Mouse (Mus musculus): ENCODE measurements around the gene Furin.

Gene Furin

DNA sequence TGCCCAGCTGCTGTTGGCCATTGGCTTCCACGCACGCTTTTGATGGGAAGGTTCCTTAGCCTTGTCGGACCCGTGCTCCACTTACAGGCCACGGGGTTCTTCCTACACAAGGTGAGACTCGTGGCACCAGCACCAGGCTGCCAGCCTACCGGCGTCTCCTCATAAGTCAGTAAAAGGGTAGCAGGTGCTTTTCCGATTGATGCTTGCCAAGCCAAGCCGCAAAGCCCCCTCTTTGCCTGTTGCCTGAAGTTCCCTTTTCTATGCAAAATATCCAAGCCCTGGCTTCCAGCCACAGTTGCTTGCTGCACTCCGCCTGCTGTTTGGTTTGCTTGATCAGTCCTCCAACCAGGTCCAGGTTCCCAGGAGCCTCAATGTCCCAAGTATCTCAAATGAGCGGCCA, 31.4 kb downstream of the Furin start:
- no peak for DNase-seq (ENCODE audit: low read depth in 2 of 2, low spot score in 2 of 2)

DNA sequence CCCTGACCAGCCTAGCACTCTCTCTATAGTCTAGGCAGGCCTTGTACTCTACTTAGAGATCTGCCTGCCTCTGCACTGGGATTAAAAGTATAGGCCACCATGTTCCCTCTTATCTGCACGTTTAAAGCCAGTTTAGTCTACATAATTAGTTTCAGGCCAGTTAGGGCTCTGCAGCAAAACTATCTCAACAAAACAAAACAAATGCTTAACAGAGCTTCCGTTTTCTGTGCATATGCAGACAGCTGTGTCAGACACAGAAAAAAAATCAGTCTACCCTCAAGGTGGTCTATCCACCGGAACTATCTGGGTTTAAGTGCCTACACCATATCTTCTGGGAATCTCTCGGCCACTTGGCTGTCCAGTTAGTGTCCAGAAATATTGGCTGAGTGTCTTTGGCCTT, 31.9 kb downstream of the Furin start:
- no peak for DNase-seq (ENCODE audit: low read depth in 2 of 2, low spot score in 2 of 2)

DNA sequence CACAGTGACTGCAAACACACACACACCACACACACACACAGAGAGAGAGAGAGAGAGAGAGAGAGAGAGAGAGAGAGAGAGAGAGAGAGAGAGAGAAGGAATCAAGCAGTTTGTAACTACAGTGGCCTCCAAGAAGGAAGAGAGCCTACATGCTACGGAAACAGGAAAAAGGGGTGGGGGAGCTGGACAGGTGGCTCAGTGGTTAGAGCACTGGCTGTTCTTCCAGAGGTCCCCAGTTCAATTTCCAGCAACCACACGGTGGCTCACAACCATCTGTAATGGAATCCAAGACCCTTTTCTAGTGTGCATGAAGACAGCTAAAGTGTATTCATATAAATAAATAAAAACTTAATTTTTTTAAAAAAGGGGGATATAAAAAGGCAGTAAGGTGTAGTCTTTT, 32.6 kb downstream of the Furin start:
- no peak for DNase-seq (ENCODE audit: low read depth in 2 of 2, low spot score in 2 of 2)

- no peak for DNase-seq (ENCODE audit: low read depth in 2 of 2, low spot score in 2 of 2)
Observed at GRCm38 (mm10) chr7:80372166-80372565, 33.1 kb downstream of the Furin start.

DNA sequence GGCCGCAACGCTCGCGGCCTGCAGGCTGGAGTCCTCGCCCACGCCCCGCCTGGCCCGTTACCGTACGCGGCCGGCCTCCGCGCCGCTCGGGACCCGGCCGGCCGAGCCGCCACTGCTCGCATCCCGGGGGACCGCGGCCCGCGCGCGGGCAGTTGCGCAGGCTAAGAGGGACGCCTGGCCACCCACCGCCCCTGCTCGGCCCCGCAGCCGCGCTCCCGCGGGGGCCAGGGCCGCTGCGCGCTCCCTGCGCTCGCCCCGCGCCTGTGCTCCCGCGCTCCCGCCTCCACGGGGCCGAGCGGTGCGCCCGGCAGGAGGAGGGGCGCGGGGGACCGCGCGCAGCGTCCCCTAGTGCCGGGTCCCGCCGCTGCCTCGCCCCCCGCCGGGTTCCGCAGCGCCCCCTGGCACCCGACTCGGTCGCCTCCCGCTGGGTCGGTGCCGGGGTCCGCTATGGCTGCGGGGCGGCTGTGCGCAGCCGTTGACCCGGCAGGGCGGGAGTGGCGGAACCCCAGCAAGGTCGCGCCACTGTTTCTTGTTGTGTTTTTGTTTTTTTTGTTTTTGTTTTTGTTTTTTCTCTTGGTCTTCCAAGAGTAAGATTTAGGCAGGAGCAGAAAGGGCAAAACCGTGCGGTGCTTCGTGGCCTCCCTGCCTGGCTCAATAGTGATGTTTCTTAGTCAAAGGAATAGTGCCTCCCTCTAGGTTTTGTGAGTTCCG, 34.0 kb downstream of the Furin start, which contains the start of gene Man2a2:
Man2a2 (minus strand) TSS at position 335 of the 711 bp plus-strand sequence.
- peak; percentile 67 to 76 for DNase-seq (ENCODE audit: low read depth in 2 of 2, low spot score in 2 of 2)

- DNase-seq (ENCODE audit: low read depth in 2 of 2, low spot score in 2 of 2): peak; percentile 79 to 81
Observed at GRCm38 (mm10) chr7:80370649-80371040, 34.6 kb downstream of the Furin start.

GRCm38 (mm10) chr7:80369967-80370431, 35.2 kb downstream of the Furin start:
- no peak for DNase-seq (ENCODE audit: low read depth in 2 of 2, low spot score in 2 of 2)

DNA sequence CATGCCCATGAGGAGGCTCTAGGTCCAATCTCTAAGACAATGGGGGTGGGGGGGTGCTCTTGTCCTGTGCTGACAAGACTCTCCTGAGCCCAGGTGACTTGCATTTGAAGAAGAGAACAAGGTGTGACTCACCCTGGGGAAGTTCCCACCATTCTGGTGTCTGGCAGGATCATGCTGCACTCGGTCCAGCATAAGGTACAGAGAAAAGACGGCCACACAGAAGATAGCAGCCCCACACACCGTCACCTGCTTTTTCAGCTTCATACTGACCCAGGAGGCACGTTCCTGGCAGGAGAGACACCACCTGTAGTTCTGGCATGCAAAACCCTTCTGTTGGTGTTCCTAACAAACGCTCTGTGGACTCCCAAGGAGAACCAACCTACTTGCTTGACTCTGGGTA, 35.8 kb downstream of the Furin start:
- DNase-seq (ENCODE audit: low read depth in 2 of 2, low spot score in 2 of 2): no peak

- no peak for DNase-seq (ENCODE audit: low read depth in 2 of 2, low spot score in 2 of 2)
Observed at GRCm38 (mm10) chr7:80368635-80369421, 36.4 kb downstream of the Furin start.

GRCm38 (mm10) chr7:80368009-80368408, 37.2 kb downstream of the Furin start:
- no peak for DNase-seq (ENCODE audit: low read depth in 2 of 2, low spot score in 2 of 2)

DNA sequence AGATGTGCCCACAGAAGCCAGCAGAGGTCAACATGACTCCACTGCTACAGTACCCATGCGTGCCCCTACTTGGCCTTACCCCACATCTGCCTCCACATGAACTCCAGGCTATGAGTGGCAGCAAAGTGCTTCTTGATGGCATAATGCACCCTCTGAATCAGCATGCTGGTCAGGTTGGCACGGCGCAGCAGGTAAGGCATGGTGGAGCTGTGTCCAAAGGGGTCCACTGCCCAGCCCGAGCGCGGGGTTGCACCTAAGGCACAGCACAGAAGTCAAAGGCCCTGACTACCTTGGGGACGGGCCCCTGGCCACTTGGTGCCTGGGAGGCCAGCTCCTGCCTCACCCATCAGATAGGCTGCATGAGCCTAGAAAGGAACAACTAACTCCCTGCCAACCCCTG, 38.0 kb downstream of the Furin start:
- no peak for DNase-seq (ENCODE audit: low read depth in 2 of 2, low spot score in 2 of 2)

GRCm38 (mm10) chr7:80365759-80366158, 39.5 kb downstream of the Furin start:
- DNase-seq (ENCODE audit: low read depth in 2 of 2, low spot score in 2 of 2): no peak

- DNase-seq (ENCODE audit: low read depth in 2 of 2, low spot score in 2 of 2): no peak
Observed at GRCm38 (mm10) chr7:80360435-80360834, 44.8 kb downstream of the Furin start.

DNA sequence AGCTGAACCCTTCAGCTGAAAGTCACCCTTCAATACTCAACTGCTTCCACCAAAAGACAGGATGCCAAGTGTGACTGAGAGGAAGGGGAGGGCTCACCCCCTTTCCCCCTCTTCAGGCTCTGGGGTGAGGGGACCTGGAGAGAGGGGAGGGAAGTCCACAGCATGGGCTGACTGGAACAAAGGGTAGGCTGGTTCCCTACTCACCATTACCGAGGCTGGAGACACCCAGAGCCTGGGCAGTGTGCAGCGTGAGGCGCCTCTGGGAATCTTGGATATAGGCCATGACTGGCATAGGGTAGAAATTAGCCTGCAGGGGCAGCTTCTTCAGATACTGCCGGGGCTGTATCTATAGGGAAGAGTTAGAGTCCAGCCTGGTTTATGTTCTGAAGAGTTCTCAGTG, 47.2 kb downstream of the Furin start:
- no peak for DNase-seq (ENCODE audit: low read depth in 2 of 2, low spot score in 2 of 2)

- DNase-seq (ENCODE audit: low read depth in 2 of 2, low spot score in 2 of 2): no peak
Observed at GRCm38 (mm10) chr7:80357156-80357555, 48.1 kb downstream of the Furin start.

DNA sequence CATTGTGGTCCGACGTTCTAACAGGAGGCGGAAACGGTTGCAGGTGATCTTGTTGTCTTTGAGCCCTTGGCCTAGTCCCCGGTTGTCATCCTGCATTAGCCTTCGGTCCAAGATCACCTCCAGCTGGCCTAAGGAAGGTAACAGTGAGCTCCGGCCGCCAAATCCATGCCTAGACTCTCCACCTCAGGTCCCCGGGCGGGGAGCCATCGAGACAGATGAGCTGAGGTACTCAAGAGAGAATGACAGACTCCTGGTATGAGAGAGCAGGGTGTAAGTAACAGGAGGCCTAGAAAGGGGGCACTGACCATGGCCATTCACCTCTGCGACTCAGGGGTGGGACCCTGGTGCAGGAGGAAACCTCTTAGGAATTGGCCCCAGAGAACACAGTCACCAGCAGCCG, 48.9 kb downstream of the Furin start:
- DNase-seq (ENCODE audit: low read depth in 2 of 2, low spot score in 2 of 2): no peak

- no peak for DNase-seq (ENCODE audit: low read depth in 2 of 2, low spot score in 2 of 2)
Observed at GRCm38 (mm10) chr7:80352920-80353319, 52.3 kb downstream of the Furin start.

DNA sequence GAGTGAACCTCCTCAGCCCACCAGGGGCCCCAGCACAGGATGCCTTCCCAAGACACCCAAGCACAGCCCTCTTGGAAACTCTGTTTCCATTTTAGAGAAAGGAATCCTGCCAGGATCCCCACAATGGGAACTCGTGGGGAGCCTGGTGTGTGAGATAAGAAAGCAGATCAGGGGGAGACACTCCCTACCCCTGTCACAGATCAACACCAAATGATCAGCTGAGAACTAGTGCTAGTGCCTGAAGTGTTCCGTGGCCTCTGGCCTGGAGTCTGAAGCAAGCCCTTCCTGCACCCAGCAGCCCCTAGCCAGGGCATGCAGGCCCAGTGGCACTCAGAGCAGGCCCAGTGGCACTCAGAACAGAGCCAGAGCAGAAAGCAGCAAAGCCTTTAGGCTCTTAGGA, 54.4 kb downstream of the Furin start:
- no peak for DNase-seq (ENCODE audit: low read depth in 2 of 2, low spot score in 2 of 2)

DNA sequence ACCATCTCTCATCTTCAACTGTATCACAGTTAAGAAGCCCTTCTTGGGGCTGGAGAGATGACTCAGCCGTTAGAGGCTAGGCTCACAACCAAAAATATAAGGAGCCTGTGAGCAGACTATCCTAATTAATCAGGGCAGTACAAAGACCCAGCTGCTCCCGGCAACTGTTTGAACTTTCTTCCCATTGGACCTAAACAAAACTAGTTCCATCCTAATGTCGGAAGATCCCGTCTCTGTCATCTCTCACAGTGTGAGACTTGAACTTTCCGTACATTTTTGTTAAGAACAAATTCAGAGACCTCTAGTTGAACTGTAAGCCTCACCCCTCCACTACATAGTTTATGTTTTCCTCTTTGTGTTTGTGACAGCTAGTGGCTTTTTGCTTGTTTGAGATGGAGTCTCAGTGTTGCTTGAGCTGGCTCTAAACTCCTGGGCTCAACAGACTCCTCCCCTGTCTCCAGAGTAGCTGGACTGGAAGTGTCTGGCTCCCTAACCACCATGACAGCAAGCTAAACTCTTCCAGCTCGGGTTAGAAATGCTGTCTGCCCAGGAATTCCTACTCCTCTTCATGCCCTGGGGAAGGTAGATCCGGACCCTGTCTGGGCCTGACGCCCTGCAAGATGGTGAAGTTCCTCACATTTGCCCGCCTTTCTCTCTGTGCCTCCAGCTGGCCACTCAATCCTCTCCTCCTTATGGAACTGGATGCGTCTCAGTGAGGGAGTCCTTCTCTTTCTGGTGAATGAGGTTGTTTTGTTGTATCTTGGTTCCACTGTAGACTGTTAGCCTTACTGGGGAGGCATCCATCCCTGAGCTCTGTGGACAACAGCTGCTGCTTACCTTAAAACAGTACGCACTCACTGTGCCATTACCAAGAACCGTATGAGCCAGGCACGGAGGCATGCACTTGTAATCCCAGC, 57.3 kb downstream of the Furin start:
- DNase-seq (ENCODE audit: low read depth in 2 of 2, low spot score in 2 of 2): no peak

DNA sequence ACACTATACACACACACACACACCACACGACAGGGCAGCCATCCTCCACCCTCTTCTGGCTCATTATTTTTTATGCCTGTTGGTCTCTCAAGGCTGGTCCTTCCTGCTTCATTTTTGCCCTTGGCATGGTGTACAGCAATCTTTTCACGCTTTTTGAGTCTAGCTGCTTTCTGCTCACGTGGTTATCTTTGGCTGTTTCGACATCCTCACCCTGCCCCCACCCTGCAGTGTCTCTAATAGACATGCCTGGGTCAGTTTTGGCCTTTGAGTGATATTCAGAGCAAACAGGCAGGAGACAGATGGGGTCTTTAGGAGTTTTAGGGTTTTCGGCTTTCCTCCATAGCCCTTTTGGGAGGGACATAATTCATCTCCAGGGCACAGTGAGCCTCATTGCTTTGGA, 58.4 kb downstream of the Furin start:
- DNase-seq (ENCODE audit: low read depth in 2 of 2, low spot score in 2 of 2): no peak

DNA sequence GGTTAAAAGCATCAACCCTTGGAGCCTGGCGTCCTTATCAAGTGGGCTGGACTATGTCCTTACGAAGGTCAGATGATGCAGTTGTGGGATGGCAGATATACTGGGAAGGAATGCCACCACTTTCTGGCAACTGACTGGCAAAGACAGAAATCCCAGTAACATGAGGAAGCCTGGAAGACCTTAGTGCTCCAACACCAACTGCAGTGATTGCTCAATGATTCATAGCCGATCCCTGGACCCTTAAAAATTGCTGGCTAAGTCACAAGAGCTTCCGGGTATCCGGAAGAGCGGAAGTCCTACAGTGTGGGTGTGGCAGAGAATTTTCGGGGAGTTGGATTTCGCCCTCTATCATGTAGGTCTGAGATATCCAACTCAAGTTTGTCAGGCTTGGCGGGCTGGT, 59.1 kb downstream of the Furin start:
- DNase-seq (ENCODE audit: low read depth in 2 of 2, low spot score in 2 of 2): no peak

Data from CD8-positive naive resting alpha-beta T cell, adult 2 months (primary cell).